Mouse (Mus musculus): ENCODE measurements around the gene Iqgap1. TPM values are rescaled to one million over a fixed set of nuclear protein-coding genes. Genes with fewer than 3 reads are reported as not detected.

Iqgap1 gene
- polyA plus RNA-seq, 1 experiment, result 31.4 TPM

- TF ChIP-seq CTCF (IDR thresholded peaks at IDR 0.05; ENCODE audit: borderline replicate concordance, extremely low read depth, insufficient read depth, insufficient read length) (no peak), POLR2A (IDR thresholded peaks at IDR 0.05; ENCODE audit: borderline replicate concordance, extremely low read depth, insufficient read depth, insufficient read length, poor library complexity, severe bottlenecking) (no peak)
- no peak for DNase-seq (ENCODE audit: low read depth)
Measured at GRCm38 (mm10) chr7:80704066-80704465, 121.7 kb downstream of the Iqgap1 start.

- no peak for TF ChIP-seq POLR2A (IDR thresholded peaks at IDR 0.05; ENCODE audit: borderline replicate concordance, extremely low read depth, insufficient read depth, insufficient read length, poor library complexity, severe bottlenecking)
- no peak for TF ChIP-seq CTCF (IDR thresholded peaks at IDR 0.05; ENCODE audit: borderline replicate concordance, extremely low read depth, insufficient read depth, insufficient read length)
- DNase-seq (ENCODE audit: low read depth), result no peak
Measured at GRCm38 (mm10) chr7:80702510-80702909, 123.3 kb downstream of the Iqgap1 start.

DNA sequence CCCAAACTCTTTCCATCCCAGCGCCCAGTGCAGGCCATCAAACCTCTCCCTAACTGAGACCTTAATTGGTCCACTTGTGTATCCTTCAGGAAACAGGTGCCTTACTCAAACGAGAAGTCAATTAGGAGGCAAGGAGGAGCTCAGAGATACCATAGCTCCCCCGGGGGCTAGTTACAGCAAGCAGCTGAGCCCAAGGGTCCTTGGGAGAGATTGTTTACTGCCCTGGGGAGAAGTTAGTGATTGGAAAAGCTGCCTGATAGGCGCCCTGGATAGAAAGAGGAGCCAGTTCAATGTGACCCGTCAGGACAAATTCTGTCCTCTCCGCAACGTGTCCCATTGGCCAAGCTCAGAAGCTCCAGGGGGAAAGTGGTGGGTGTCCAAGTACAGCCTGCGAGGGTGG, 126.1 kb downstream of the Iqgap1 start:
- DNase-seq (ENCODE audit: low read depth), result no peak
- TF ChIP-seq CTCF (IDR thresholded peaks at IDR 0.05; ENCODE audit: borderline replicate concordance, extremely low read depth, insufficient read depth, insufficient read length) (no peak), POLR2A (IDR thresholded peaks at IDR 0.05; ENCODE audit: borderline replicate concordance, extremely low read depth, insufficient read depth, insufficient read length, poor library complexity, severe bottlenecking) (no peak)

- no peak for TF ChIP-seq POLR2A (IDR thresholded peaks at IDR 0.05; ENCODE audit: borderline replicate concordance, extremely low read depth, insufficient read depth, insufficient read length, poor library complexity, severe bottlenecking)
- no peak for TF ChIP-seq CTCF (IDR thresholded peaks at IDR 0.05; ENCODE audit: borderline replicate concordance, extremely low read depth, insufficient read depth, insufficient read length)
- no peak for DNase-seq (ENCODE audit: low read depth)
Measured at GRCm38 (mm10) chr7:80698940-80699339, 126.8 kb downstream of the Iqgap1 start.

GRCm38 (mm10) chr7:80697859-80698258, 127.9 kb downstream of the Iqgap1 start:
- DNase-seq (ENCODE audit: low read depth), result no peak
- TF ChIP-seq CTCF (IDR thresholded peaks at IDR 0.05; ENCODE audit: borderline replicate concordance, extremely low read depth, insufficient read depth, insufficient read length), result no peak
- no peak for TF ChIP-seq POLR2A (IDR thresholded peaks at IDR 0.05; ENCODE audit: borderline replicate concordance, extremely low read depth, insufficient read depth, insufficient read length, poor library complexity, severe bottlenecking)

DNA sequence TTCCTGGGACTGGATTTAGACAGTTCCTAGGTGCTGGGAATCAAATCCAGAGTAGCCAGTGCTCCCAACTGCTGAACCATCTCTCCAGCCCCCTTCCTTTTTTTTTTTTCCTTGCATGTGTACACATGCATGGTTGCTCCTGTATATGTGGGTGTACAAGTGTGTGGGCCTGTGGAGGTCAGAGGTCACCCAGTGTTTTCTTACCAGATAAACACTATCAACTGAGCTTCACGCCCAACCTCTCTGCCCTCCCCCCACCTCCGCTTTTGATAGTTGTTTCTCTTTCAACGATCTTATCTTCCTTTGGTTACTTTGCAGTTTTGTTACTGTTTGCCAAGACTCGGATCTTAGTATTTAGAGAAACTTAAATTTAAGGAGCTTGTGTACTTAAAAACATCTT, 128.9 kb downstream of the Iqgap1 start:
- TF ChIP-seq CTCF (IDR thresholded peaks at IDR 0.05; ENCODE audit: borderline replicate concordance, extremely low read depth, insufficient read depth, insufficient read length), result no peak
- TF ChIP-seq POLR2A (IDR thresholded peaks at IDR 0.05; ENCODE audit: borderline replicate concordance, extremely low read depth, insufficient read depth, insufficient read length, poor library complexity, severe bottlenecking), result no peak
- no peak for DNase-seq (ENCODE audit: low read depth)

DNA sequence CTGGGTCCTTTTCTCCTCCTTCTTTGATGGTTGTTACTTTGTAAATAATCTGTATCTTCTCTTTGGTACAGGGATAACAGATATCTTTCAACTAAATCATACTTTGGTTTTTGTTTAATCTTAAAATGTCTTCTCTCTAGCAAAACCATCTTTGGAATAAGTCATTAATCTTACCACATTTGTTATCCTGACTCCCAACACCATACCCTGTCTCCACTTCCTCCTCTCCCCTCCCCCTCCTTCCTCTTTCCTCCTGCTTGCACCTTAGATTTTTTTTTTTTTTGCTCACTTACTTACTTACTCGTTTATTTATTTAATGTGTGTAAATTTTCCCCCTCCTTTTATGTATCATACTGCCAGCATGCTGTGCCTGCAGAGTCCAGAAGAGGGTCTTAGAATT, 129.4 kb downstream of the Iqgap1 start:
- no peak for DNase-seq (ENCODE audit: low read depth)
- no peak for TF ChIP-seq CTCF (IDR thresholded peaks at IDR 0.05; ENCODE audit: borderline replicate concordance, extremely low read depth, insufficient read depth, insufficient read length)
- no peak for TF ChIP-seq POLR2A (IDR thresholded peaks at IDR 0.05; ENCODE audit: borderline replicate concordance, extremely low read depth, insufficient read depth, insufficient read length, poor library complexity, severe bottlenecking)

DNA sequence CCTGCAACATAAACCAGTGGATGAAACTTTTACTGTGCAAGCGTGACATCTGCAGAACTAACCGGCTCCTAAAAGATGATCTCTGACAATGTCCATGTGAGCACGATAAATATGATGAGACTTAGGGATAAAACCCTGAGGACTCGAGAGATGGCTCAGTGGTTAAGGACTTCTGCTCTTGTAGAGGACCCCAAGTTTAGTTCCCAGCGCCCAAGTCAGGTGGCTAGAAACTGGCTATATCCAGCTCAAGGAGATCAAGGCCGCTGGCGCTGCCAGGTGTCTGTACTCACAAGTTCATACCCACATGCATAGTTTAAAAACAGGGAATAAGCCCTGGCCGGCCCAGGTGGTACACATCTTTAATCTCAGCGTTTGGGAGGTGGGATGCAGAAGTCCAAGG, 133.3 kb downstream of the Iqgap1 start:
- DNase-seq (ENCODE audit: low read depth), result no peak
- TF ChIP-seq POLR2A (IDR thresholded peaks at IDR 0.05; ENCODE audit: borderline replicate concordance, extremely low read depth, insufficient read depth, insufficient read length, poor library complexity, severe bottlenecking) (no peak), CTCF (IDR thresholded peaks at IDR 0.05; ENCODE audit: borderline replicate concordance, extremely low read depth, insufficient read depth, insufficient read length) (no peak)

GRCm38 (mm10) chr7:80691131-80691530, 134.6 kb downstream of the Iqgap1 start:
- DNase-seq (ENCODE audit: low read depth), result peak; percentile 73
- no peak for TF ChIP-seq CTCF (IDR thresholded peaks at IDR 0.05; ENCODE audit: borderline replicate concordance, extremely low read depth, insufficient read depth, insufficient read length)
- TF ChIP-seq POLR2A (IDR thresholded peaks at IDR 0.05; ENCODE audit: borderline replicate concordance, extremely low read depth, insufficient read depth, insufficient read length, poor library complexity, severe bottlenecking), result no peak

DNA sequence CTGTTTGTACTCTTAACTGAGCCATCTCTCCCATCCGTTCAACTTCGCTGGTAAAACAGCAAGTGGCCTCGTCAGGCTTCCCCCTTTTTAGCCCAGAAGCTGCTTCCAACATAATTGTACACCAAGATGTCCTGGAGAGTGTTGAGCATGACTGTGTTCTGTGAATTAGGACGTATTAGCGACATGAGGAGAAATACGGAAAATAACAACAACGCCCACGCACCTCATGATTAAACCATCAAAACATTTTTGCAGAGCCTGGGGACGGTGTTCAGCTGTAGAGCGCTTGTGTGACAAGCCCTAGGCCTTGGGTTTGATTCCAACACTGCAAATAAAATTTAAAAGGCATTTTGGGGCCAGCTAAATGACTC, 136.6 kb downstream of the Iqgap1 start:
- no peak for DNase-seq (ENCODE audit: low read depth)
- no peak for TF ChIP-seq CTCF (IDR thresholded peaks at IDR 0.05; ENCODE audit: borderline replicate concordance, extremely low read depth, insufficient read depth, insufficient read length)
- TF ChIP-seq POLR2A (IDR thresholded peaks at IDR 0.05; ENCODE audit: borderline replicate concordance, extremely low read depth, insufficient read depth, insufficient read length, poor library complexity, severe bottlenecking), result no peak

DNA sequence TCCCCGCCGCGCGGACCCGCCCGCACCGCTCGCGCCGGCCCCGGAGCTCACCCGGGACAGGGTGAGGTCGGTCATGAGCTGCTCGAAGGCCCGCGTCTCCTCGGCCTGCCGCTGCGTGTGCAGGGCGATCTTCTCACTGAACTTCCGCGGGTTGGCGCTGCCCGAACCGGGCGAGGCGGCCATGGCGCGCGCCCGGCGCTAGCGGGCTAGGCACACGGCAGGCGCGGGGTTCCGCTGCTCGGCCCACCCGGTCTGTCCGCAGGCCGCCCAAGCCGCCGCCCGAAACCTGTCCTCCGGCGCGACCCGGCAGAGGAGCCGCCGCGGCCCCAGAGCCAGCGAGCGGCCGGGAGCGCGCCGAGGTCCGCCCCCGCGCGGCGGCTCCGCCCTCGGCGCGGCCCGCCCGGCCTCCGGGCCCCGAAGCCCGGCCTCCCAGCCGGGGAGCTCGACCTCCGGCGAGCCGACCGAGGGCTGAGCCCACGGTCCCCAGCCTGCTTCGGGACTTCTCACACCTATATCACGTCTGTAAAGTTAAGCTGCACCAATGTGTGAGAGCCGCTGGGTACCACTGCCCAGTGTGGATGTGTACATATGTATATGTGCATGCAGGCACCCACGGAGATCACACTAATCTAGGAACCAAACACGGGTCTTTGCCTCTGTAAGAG, 137.1 kb downstream of the Iqgap1 start, which contains the start of gene Crtc3:
Gene Crtc3, minus strand, starts transcription at position 322 of the 665 bp plus-strand sequence.
- TF ChIP-seq POLR2A (IDR thresholded peaks at IDR 0.05; ENCODE audit: borderline replicate concordance, extremely low read depth, insufficient read depth, insufficient read length, poor library complexity, severe bottlenecking) (peak; percentile 76; the same call in 1 of the 2 replicates), CTCF (IDR thresholded peaks at IDR 0.05; ENCODE audit: borderline replicate concordance, extremely low read depth, insufficient read depth, insufficient read length) (no peak)
- peak; percentile 81 for DNase-seq (ENCODE audit: low read depth)

Data from brain, embryonic 14.5 days (tissue).